Mouse (Mus musculus): ENCODE measurements around the gene Gtf3c1.
"Not testable (repeated sequence)": the region's sequence is repeated elsewhere in the genome, so short reads cannot be mapped to it uniquely, and the experiment has no call there.

Gene Gtf3c1

DNA sequence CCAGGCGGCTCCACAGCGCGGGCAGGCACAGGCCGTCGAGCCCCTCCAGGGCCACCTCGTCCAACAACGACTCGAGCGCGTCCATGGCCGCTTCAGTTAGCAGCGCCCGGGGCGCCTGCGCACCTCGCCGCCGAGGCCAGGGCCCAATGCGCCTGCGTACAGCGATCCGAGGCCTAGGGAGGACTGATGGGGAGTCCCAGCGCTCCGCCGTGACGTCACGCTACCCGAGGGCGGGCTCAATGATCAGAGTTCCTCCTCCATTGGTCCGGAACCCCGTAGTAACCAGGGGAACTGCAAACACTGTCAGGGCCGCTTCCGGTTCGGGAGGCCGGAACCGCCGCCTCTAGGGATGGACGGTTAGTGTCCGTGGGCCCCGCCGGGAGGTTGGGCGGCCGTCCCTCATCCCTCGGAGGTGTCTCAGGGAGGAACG is at the start of gene Gtf3c1, which contains the start of gene D430042O09Rik:
Gene Gtf3c1, minus strand, starts transcription at position 188 of the 430 bp plus-strand sequence.
Gene D430042O09Rik, plus strand, starts transcription at position 296 of the 430 bp plus-strand sequence.
- DNase-seq = peak; percentile 100

DNA sequence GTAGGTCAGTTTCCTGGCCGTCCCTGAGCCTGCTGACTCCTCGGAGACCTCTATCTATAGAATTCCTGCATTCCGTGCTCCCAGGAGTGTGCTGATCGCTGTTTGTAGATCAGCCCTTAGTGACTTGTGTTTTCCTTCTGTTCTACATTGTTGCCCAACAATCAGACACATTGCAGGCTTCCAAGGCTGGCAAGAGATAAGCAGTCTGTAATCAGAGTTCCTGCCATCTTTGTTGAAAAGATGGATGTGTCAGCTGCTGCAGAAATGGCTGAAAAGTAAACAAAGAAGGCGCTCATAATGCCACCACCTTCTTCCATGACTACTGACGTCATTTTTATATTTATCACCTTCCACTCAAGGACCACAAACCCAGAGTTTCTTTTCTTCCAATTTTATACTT is 49.2 kb upstream of the Gtf3c1 start:
- no peak for DNase-seq

DNA sequence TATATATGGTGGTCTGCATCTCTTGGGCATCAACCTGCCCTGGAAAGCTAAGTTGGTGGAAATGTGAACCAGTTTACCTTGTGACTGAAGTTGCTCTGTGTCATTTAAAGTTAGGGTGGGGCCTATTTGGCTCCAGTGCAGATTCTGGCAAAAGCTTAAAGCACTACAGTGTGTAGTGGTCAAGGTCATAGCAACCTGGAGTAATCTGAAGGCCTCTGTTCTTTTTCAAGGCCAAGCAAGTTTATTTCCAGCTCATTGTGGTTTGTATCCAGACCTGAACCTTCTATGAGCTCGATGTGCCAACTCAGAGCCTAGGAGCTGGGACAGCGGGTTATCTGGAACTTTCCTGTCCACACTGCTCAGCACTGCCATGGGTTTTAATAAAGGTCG is 45.7 kb upstream of the Gtf3c1 start:
- DNase-seq = no peak

DNA sequence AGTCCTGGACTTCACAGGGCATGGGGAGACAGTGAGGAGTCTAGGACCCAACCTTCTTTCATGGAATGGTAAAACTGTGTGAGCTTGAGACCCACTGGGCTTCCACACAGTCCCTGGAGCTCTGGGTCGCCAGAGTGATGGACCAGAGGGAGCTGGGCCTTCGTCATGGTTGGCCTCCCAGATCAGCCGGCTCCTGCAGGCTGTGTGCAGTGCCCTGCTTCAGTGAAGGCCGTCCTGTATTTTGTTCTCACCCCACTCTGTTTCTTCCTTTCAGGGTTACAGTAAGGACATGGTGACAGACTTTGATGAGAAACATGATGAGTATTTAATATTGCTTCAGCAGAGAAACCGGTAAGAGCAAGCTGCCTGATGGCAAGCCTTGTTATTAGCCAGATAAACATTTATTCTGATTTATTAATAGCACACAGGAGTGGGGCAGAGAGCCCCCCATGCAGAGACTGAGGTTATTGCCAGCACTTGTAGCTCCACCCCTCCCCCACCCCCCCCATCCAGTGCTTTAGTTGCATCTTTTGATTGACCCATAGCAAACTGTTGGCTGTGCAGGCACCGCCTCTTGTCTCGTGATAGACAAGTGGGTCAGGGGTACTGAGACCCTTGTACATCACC is 45.2 kb upstream of the Gtf3c1 start:
- no peak for DNase-seq

DNA sequence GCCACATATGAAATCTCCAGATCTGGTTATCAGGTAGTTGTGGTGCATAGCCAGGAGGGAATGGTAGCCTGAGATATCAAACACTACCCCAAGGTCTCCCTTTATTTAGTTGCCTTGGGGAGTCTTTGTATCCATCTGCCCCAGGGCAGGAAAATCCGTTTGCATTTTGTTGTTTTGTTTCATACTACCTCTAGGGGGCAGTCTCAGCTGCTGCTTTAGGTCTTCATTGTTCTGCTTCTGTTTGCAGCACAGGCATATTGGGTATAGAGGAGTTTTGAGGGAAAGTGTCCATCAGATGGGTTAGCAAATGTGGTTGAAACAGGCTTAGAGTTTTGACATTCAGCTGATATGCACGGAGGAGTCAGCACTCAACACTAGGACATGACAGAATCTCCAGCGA is 40.6 kb upstream of the Gtf3c1 start:
- no peak for DNase-seq

DNA sequence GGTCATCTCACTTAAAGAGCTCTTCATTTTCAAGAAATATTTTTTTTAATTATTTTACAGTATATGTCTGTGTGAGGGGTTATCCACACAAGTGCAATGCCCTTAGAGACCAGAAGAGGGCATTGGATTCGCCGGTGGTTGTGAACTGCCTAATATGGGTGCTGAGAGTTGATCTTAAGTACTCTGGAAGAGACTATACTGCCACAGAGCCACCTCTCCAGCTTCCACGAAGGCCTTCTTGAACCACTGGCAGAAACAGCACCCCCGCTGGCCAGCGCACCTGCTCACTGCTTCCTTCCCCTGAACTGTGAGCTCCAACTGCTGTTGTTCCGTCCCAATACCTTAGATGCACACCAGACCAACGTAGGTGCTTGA is 39.7 kb upstream of the Gtf3c1 start:
- DNase-seq = peak in 1 of 2 experiments; percentile 18

DNA sequence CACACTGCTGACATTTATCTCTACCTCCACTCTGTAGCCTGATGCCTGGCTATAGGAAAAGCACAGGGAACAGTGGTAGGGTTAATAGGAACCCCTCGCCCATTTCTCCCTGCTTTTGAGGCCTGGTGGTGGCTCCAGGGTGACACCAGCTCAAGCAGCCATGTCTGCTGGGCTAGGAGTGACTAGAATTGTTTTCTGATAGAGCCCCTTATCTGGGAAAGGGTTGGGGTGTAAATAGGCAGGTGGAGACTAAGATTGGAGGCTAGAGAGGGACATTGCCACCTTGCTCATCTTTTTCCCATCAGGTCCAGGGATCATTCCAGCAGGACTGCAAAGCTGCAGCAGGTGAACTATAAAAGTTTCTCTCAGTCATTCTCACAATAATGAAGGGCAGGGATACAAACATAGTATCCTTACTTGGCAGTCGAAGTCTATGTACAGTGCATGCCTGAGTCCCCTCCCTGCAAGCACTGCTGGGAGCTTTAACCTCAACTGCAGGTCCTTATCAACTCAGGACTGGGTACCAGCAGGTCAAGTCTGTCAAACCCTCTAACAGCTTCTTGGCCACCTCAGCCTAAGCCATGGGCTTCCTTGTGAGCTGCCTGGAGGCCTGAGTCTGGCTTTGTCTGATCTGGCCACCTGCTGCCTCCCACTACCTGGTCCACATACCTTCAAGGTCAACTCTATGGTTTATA is 39.2 kb upstream of the Gtf3c1 start:
- no peak for DNase-seq

DNA sequence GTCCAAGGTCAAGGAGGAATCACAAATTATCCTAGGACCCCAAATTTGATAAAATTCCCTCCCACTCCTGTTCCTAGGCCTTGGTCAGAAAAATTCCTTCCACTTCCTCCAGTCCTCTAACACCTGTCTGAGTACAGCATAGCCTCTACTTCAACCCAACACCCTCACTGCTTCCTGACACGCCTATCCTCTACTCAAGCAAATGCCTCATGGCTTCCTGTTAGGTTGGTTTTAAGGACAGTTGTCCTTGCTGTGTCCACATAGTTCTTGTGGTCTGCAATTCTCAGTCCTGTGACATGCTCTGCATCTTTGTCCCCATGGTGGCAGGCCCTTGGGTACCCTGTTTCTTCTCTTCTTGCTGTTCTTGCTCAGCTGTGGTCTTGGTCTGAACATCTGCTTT is 37.2 kb upstream of the Gtf3c1 start:
- no peak for DNase-seq

DNA sequence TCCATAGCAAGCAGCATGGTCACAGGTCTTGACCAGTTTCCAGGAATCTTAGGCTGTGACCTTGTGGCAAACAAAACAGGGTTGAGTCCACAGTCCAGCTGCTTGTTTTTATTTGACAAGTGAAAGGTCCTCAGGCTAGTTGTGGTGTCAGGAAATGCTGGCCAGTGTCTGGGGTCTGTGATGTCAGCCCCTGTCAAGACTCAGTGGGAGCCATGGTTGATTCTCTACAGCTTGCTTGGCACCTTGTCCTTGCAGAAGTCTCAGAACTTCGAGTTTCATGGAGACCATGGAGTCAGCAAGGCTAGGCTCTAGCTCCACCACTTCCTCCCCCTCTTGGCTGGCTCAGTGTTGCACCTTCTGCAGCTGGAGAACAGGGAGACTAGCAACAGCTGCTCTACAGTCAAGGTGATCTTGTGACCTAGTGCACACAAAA is 33.7 kb upstream of the Gtf3c1 start:
- peak; percentile 30 to 74 for DNase-seq

DNA sequence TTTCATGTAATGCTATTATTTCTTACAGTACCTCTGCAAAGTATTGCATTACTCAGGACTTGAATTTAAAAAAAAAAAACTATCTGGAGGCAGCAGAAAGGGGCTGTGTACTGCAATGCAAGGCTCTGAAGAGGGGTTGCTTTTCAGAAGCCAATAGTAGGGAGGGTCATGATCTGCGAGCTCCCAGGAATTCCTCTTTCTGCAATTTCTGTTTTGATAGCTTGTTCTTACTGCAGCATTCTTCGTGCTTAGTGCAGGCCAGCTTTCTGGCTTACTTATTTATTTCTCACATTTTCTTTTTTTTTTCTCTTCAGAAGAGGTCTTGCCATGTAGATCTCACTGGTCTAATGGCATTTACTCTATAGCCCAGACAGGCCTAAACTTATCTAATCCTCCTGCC is 32.9 kb upstream of the Gtf3c1 start:
- DNase-seq = no peak

DNA sequence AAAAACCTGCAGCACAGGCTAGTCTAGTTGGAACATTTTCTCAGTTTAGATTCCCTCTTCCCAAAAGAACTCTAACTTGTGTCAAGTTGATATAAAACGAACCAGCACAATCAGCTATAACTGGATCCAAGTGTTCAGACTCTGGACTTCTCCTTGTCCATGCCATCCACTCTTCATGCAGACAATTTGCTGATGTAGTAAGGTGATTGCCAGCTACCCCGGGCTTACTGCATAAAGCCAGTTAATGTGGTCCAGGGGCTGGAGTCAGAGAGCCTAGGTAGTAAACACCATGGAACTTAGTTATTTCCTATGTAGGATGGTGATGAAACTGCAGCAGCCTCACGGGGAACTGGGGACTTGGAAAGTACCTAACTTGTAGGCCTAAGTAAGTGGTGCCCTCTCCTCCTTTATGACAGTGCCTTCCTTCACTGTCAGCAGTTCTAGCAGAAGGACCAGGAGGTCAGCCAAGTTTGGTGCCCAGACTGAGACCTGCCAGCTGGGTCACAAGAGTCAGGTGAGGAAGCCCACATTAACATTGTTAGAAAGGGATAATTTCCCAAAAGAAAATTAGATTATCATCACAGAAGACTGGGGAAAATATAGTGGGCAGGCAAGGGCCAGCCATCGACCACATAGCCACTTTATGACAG is 28.9 kb upstream of the Gtf3c1 start:
- DNase-seq = no peak

DNA sequence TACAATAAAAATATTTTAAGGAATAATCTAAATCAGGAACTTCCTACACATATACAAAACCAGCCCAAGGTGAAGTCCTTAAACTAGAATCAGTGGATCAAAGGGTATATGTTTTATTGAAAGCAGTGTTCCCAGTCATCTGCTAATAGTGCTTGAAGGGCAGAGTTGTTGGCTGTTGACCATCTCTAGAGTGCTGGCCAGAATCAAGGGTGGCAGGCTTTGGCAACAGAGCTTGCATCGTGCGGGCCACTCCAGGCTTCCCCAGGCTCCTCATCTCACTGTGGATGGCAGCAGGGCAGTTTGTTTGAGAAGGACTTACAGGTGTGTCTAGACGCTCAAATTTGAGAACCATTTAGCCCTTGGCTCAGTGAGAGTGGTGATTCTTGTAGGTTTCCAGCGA is 26.2 kb upstream of the Gtf3c1 start:
- no peak for DNase-seq

DNA sequence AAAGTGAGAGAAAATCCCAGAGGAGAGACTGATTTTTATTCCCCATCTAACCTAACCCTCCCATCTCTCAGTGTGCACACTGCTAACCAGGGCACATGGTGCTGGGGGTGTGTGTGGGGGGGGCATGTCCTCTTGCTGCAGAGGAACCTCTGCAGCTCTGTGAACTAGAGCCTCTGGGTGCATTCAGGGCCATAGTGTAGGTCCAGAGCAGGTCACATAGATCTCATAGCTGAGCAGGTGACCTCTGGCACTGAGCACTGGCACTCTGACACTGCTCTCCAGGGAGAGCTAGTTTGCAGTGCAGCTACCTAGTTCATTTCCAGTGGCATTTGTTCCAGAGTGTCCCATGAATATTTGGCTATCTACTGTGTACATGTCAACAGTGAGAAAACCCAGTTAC is 24.1 kb upstream of the Gtf3c1 start:
- no peak for DNase-seq

DNA sequence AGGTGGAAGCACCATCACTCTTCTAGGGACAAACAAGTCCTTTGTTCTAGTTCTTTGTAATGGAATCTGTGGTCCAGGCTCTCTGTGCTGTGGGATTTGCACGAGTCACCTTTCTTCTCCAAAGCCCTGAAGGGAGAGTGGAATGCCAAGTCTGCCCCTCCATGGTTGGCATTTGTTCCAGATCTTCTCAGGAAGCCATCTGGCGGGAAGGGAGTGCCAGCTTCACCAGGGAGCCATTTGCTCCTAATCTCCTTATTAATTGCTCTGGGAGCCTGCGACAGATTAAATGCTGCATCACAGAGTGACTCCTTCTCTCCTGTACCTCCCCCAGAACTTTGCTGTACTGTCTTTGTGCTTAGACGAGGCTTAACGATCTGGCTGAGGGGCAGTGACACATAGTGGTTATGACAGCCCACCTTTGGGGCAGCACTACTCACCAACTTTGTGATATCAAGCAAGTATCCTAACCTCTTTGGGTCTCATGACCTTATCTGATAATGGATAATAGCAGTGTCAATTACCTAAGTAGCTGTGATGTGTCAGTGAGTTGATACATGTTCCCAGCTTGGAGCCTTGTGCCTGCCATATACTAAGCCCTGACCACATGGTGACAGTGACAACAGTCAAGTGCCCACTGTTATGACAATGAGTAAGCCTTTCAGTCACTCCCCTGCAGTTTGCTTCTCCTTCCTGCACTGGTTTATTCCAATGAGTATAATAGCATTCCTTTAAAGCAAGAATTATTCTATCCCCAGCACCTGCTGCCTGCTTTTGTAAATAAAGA is 15.8 kb upstream of the Gtf3c1 start:
- no peak for DNase-seq

DNA sequence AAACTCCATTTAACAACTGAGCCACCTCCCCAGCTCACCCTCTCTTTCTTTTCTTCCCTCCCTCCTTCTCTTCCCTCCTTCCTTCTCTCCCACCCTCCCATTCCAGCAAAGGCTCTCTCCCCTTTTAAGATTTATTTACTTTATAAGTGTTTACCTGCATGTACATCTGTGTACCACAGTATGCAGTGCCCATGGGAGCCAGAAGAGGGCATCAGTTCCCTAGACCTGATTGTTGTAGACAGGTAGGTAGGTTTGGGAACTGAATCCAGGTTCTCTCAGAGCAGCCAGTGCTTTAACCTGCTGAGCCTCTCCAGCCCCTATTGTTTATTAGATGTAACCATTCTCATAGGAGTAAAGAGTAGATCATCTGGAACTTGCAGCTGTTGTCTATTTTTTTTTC is 14.5 kb upstream of the Gtf3c1 start:
- DNase-seq = peak in 1 of 2 experiments; percentile 21

DNA sequence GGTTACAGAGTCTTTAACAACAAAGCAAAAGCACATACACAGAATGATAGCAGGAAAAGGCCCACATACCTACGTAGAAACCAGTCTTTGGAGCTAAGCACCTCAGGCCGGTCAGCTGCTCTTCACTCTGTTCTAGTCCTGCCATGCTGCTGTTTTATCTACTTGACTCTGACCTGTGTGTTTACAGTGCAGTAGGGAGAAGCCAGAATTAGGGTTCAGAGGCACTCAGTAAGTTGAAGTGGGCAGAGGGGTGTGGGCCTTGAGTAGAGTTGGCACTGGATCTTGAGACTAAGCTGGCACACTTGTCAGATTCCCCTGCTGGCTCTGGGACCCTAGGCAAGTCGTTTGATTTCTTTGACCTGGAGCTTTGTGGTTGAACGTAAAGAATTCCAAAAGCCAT is 13.5 kb upstream of the Gtf3c1 start:
- DNase-seq = peak; percentile 22 to 54

DNA sequence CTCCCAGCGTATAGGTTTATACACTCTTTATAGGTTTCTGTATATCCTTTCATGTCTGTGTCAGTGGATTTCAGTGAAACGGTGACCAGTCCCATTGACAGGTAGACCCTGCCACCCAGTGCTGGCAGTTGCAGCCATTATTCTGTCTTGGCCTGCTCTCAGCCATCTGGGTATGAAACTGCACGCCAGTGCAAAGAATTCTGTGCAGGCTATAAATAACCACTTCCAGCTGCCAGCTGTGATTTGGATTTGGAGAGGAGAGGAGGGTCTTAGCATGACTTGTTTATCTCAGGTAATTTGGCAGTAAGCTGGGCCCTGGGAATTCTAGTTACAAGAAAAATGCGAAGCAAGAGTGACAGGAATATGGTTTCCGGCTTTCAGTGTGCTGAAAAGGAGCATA is 12.8 kb upstream of the Gtf3c1 start:
- DNase-seq = no peak

DNA sequence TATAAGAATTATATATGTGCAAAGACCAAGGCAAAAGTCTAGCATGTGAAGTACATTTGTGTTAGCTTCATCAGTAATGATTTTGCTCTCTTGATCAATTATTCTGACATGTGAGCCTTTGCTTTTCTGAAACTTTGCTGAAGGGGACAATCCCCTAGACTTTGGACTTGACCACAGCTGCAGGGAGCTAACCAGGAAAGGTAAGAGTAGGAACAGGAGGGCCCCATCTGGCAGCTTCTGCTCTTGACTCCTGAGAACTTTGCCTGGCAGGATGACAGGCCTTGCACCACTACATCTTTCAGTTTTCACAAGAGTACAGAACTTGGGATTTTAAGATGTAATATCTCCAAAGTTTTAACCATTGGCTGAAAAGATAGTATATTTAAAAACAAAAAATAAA is 10.0 kb upstream of the Gtf3c1 start:
- no peak for DNase-seq

DNA sequence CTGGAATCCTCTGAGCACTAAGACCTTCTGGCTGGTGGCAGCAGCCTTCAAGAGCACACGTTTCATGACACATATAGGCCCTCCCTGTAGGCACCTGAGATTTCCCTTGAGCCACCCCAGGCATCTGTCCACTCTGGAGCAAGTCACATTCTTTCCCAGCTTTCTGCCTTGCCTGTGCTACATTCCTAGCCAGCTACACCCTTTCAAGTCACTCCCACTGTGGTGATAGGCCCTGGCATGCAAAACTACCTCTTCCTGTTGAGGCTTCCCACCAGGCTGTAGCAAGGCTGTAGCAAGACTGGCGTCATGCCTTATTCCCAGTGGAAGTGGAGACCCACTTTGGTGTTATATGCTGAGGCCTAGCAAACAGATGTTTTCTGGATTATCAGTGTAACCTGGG is 9.1 kb upstream of the Gtf3c1 start:
- DNase-seq = peak; percentile 39 to 68

DNA sequence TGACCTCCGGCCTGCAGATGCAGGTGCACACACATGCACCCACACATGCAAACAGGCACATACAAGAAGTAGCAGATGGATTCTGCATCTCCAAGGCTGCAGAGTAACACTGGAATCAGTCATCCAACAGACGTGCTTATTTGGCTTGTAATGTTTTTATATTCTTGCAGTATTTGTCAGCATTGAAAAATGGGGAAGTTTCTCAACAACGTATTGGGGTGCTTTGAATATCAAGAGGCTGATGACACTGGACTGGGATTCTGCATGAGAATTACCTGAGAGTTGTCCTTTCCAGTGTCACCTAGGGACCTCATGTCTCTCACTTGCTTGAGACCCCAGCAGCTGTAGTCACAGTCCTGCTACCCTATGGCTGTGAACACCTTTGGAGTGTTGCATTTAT is 7.2 kb upstream of the Gtf3c1 start:
- no peak for DNase-seq

DNA sequence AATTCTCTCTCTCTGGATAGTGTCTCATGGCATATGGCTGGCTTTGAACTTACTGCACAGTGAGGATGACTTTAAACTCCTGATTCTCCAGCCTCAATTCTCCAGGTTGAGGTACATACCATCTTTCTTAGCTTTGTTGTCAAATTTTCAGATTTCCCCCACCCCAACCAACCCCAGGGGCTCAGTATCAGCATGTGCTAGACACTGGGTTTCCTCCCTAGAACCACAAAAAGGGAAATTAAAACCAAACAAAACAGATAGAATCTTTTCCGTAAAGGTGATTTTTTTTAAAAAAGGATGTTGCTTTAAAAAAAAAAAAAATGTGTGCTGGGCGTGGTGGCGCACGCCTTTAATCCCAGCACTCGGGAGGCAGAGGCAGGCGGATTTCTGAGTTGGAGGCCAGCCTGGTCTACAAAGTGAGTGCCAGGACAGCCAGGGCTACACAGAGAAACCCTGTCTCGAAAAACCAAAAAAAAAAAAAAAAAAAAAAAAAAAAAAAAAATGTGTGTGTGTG is 6.0 kb upstream of the Gtf3c1 start:
- DNase-seq = not testable (repeated sequence)

DNA sequence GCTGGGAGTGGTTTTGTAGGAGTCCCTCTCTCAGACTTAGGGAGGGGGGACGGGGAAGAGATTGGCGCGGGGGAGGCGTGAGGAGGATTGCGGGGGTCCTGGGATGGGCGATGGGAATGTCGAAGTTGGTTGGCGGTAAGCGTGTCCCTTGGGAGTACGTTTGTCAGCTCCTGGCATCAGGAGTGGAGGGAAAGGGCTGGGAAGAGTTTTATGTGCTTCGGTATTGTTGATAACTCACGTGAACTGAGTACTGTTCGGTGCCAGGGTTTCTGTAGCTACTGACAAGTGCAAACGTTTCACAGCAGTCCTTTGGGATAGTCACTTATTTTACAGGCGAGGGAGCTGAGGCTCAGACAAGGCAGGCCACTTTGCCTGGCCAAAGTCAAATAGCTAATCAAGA is 520 bp upstream of the Gtf3c1 start:
- no peak for DNase-seq

DNA sequence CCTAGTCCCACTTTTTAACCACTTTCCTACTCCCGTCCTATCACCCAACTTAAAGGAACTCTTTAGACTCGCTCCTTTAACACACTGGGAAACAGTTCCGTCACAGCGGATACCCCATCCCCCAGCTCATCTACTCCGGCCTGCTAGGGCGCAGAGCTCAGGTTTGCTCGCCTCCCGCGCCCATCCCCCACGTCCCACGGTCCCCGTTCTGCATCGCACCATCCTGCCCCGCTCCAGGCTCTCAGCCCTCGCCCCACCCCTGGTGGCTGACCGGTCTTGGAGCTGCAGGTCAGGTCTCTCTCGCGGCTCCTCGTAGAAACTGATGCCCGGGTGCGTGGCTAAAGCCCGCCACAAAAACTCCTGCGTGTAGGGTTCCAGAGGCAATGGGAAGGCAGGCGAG is 394 bp downstream of the Gtf3c1 start:
- peak; percentile 80 to 85 for DNase-seq
